Comparison of ENCODE assay signal across 12 mouse cellular contexts in genomic region chr3:32738549-32738948, GRCm38 (mm10). TPM values are rescaled to one million over a fixed set of nuclear protein-coding genes. Genes with fewer than 3 reads are reported as not detected.
A peak's percentile ranks its signal among the peaks of the same experiment; 100 is the strongest.
DNase-seq lines count a peak whose midpoint lies in the region; ATAC-seq and TF ChIP-seq lines count a peak whose summit lies in the region.
"Had no signal": no experiment of that assay in that cellular context is flagged by ENCODE, and none has a peak within 500 bp of the region (broad histone marks: within the 10 kb centered on the region; RNA-seq: fewer than 3 reads in every experiment).

No protein-coding gene starts in this region.

- ATAC-seq in heart, embryonic 13.5 days (ENCODE audit: extremely low read depth, insufficient number of reproducible peaks, low FRiP score, low TSS enrichment): no peak
- no peak for ATAC-seq in megakaryocyte, adult 5-6 weeks (ENCODE audit: poor library complexity, severe bottlenecking)
- ATAC-seq in neural tube, embryonic 13.5 days (ENCODE audit: low read depth): no peak
- ATAC-seq: hindbrain, postnatal 0 days had no signal

- peak overlapping the region; percentile 96; the same call in 1 of the 2 replicates for H3K4me3 ChIP-seq in heart, embryonic 13.5 days
- no peak overlapping the region for H3K4me3 ChIP-seq in heart, adult 2 months
- H3K4me3 ChIP-seq in megakaryocyte, embryonic 14.5 days (replicated peaks): peak overlapping the region; percentile 100
- H3K4me3 ChIP-seq in neural tube, embryonic 13.5 days: no peak overlapping the region

- no peak overlapping the region for H3K9ac ChIP-seq in heart, embryonic 13.5 days
- no peak overlapping the region for H3K9ac ChIP-seq in heart, adult 2 months (ENCODE audit: low read depth, low read length)
- H3K9ac ChIP-seq in neural tube, embryonic 13.5 days: no peak overlapping the region

- WGBS in heart, embryonic 13.5 days: 86% methylated on average over 5 of the region's 5 CpGs
- WGBS in heart, adult 2 months: 74% methylated on average over 5 of the region's 5 CpGs
- 91% methylated on average over 5 of the region's 5 CpGs for WGBS in neural tube, embryonic 13.5 days

- no peak overlapping the region for H3K27ac ChIP-seq in heart, embryonic 13.5 days (replicated peaks)
- no peak overlapping the region; the same call in 1 of the 2 replicates for H3K27ac ChIP-seq in heart, adult 2 months
- no peak overlapping the region for H3K27ac ChIP-seq in neural tube, embryonic 13.5 days (replicated peaks)
- H3K27ac ChIP-seq: hindbrain, postnatal 0 days had no signal

- H3K79me2 ChIP-seq in heart, adult 2 months (replicated peaks; ENCODE audit: control insufficient read depth, insufficient read depth, low read length): peaks cover 5% of the 10 kb centered on the region

- peak overlapping the region; percentile 85 for H3K4me2 ChIP-seq in heart, embryonic 13.5 days
- peak overlapping the region; percentile 90 for H3K4me2 ChIP-seq in neural tube, embryonic 13.5 days

- no peak for TF ChIP-seq EP300 in heart, adult 2 months (IDR thresholded peaks at IDR 0.05; ENCODE audit: insufficient read depth, low read depth, low read length)

- H3K9me3 ChIP-seq in heart, embryonic 13.5 days: no peaks in the 10 kb centered on the region
- H3K9me3 ChIP-seq in megakaryocyte, embryonic 14.5 days: no peaks in the 10 kb centered on the region
- H3K9me3 ChIP-seq in neural tube, embryonic 13.5 days: no peaks in the 10 kb centered on the region

- no peaks in the 10 kb centered on the region for H3K27me3 ChIP-seq in heart, embryonic 13.5 days (replicated peaks)
- H3K27me3 ChIP-seq in heart, adult 2 months (ENCODE audit: control insufficient read depth, insufficient read depth, low read length): no peaks in the 10 kb centered on the region
- no peaks in the 10 kb centered on the region for H3K27me3 ChIP-seq in megakaryocyte, embryonic 14.5 days (replicated peaks)
- no peaks in the 10 kb centered on the region for H3K27me3 ChIP-seq in neural tube, embryonic 13.5 days

- no peak for TF ChIP-seq POLR2A in heart, adult 2 months (IDR thresholded peaks at IDR 0.05; ENCODE audit: insufficient read depth, low read depth, low read length)

- peaks cover 34% of the 10 kb centered on the region for H3K4me1 ChIP-seq in heart, embryonic 13.5 days
- peaks cover 9% of the 10 kb centered on the region for H3K4me1 ChIP-seq in heart, adult 2 months (ENCODE audit: control insufficient read depth, insufficient read depth, low read length)
- H3K4me1 ChIP-seq in megakaryocyte, embryonic 14.5 days: peaks cover 50% of the 10 kb centered on the region
- peaks cover 33% of the 10 kb centered on the region for H3K4me1 ChIP-seq in neural tube, embryonic 13.5 days (replicated peaks)

- no peak for TF ChIP-seq CTCF in heart, adult 2 months (IDR thresholded peaks at IDR 0.05)

- intact Hi-C loops in heart, adult 2 months (cut with DNase I): loop anchor here (5.0 kb wide), 1 partner anchor 169 kb away; no protein-coding TSS in a partner anchor

- peak; percentile 12 for DNase-seq in cerebellum, adult 9-10 months
- no peak for DNase-seq in cerebellum, postnatal 4 days (ENCODE audit: low spot score in 2 of 2)
- DNase-seq in heart, adult 2 months: no peak
- no peak for DNase-seq in adrenal gland, adult 8-10 months
- DNase-seq: adrenal gland, postnatal 25 days; cerebellum, adult 11 months; lung, embryonic 14.5 days had no signal

- peaks cover 60% of the 10 kb centered on the region for H3K36me3 ChIP-seq in heart, embryonic 13.5 days
- H3K36me3 ChIP-seq in heart, adult 2 months (ENCODE audit: control insufficient read depth, insufficient read depth, low read length): peaks cover 20% of the 10 kb centered on the region
- H3K36me3 ChIP-seq in megakaryocyte, embryonic 14.5 days (replicated peaks; ENCODE audit: low read length): peaks cover 41% of the 10 kb centered on the region
- H3K36me3 ChIP-seq in neural tube, embryonic 13.5 days: peaks cover 36% of the 10 kb centered on the region

RNA-seq across cellular contexts. Expression of gene Mrpl47, which starts 1.1 kb away (rescaled TPM):
- 27.6 and 37.8 TPM in 2 replicates for polyA plus RNA-seq in heart, embryonic 13.5 days (2015; fragmentation: Nextera tagmentation; extraction: Ambion mirVana)
- 10 to 100 TPM; 39.3 to 44.8 TPM for total RNA-seq in heart, adult 2 months (2021)
- 4.8 and 10.8 TPM in 2 replicates for polyA plus RNA-seq in heart, adult 2 months (2012; rRNA removed)
- polyA plus RNA-seq in megakaryocyte, embryonic 14.5 days (2012; ENCODE audit: insufficient read depth, low replicate concordance): 4.2 TPM in 1 of 2 replicates, not detected in the other
- 19.2 and 22.0 TPM in 2 replicates for total RNA-seq in megakaryocyte, adult 5-6 weeks (2015)
- total RNA-seq in megakaryocyte, adult 5-6 weeks (2017): 6.7 and 14.0 TPM in 2 replicates
- polyA plus RNA-seq in neural tube, embryonic 13.5 days (2015; fragmentation: Nextera tagmentation; extraction: Ambion mirVana): 33.3 and 35.4 TPM in 2 replicates
- total RNA-seq in adrenal gland, adult 8-10 months (2022): 10 to 100 TPM; 25.6 to 30.9 (median 27.6) TPM

RNA-seq across cellular contexts. Expression of gene Ndufb5, which starts 1.8 kb away (rescaled TPM):
- polyA plus RNA-seq in heart, embryonic 13.5 days (2015; fragmentation: Nextera tagmentation; extraction: Ambion mirVana): 490 and 549 TPM in 2 replicates
- total RNA-seq in heart, adult 2 months (2021): 100 to 1,000 TPM; 793 to 933 TPM
- polyA plus RNA-seq in heart, adult 2 months (2012; rRNA removed): 925 and 1,211 TPM in 2 replicates
- 25.7 and 40.0 TPM in 2 replicates for polyA plus RNA-seq in megakaryocyte, embryonic 14.5 days (2012; ENCODE audit: insufficient read depth, low replicate concordance)
- total RNA-seq in megakaryocyte, adult 5-6 weeks (2015): 166 and 191 TPM in 2 replicates
- total RNA-seq in megakaryocyte, adult 5-6 weeks (2017): 128 and 134 TPM in 2 replicates
- polyA plus RNA-seq in neural tube, embryonic 13.5 days (2015; fragmentation: Nextera tagmentation; extraction: Ambion mirVana): 337 and 354 TPM in 2 replicates
- 100 to 1,000 TPM; 222 to 356 (median 282) TPM for total RNA-seq in adrenal gland, adult 8-10 months (2022)

RNA-seq across cellular contexts. Expression of gene Actl6a, which starts 32.5 kb away (rescaled TPM):
- polyA plus RNA-seq in heart, embryonic 13.5 days (2015; fragmentation: Nextera tagmentation; extraction: Ambion mirVana): 102 TPM in 2 replicates
- total RNA-seq in heart, adult 2 months (2021): 10 to 100 TPM; 22.1 to 22.9 TPM
- polyA plus RNA-seq in heart, adult 2 months (2012; rRNA removed): 11.1 and 18.1 TPM in 2 replicates
- polyA plus RNA-seq in megakaryocyte, embryonic 14.5 days (2012; ENCODE audit: insufficient read depth, low replicate concordance): 9.8 TPM in 1 of 2 replicates, not detected in the other
- total RNA-seq in megakaryocyte, adult 5-6 weeks (2015): 79.1 and 92.8 TPM in 2 replicates
- total RNA-seq in megakaryocyte, adult 5-6 weeks (2017): 45.4 and 58.9 TPM in 2 replicates
- polyA plus RNA-seq in neural tube, embryonic 13.5 days (2015; fragmentation: Nextera tagmentation; extraction: Ambion mirVana): 94.3 and 96.2 TPM in 2 replicates
- 10 to 100 TPM; 46.4 to 62.4 (median 53.0) TPM for total RNA-seq in adrenal gland, adult 8-10 months (2022)

Comparison
In these comparisons a context has a peak if more than half of its experiments do, and no peak if none do; other contexts are left out.
1. H3K4me3 ChIP-seq: peak in heart, embryonic 13.5 days (single experiment) and megakaryocyte, embryonic 14.5 days (single experiment); none in heart, adult 2 months (single experiment) and neural tube, embryonic 13.5 days (single experiment).